Mouse (Mus musculus): ENCODE measurements at regions not wholly inside any gene's neighbourhood (a gene's known extent, or its start where the extent isn't known, plus 50 kb on each side); places are given as distances from the start of the nearest gene placed in this dataset.

DNA sequence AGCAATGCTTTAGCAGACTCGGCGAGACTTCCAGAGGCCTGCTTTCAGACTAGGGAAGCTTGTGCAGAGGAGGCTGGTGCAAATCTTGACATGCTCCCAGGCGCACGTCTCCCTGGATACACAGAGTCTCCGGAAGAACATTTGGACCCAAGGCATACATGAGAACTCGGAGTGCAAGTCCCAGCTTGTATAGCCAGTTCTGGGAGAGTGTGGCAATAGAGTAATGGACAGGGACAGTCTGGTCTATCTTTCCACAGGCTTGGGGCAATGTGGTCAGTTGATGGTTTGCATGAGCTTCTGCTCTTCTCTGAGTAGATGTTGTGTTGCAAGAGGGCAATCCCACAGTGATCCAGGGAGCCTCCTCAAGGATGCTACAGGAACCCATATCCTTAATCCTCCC, 93.2 kb downstream of the Gadd45g start:
- Histone ChIP-seq H3K4me1 (ENCODE audit: control insufficient read depth, insufficient read depth, low read length) (peaks cover 6% of the 10 kb centered on the region; the same call in 1 of the 2 replicates), H3K27ac (replicated peaks; ENCODE audit: low read depth, low read length) (no peak overlapping the region), H3K4me2 (replicated peaks; ENCODE audit: low read depth, low read length, severe bottlenecking) (no peak overlapping the region), H3K27me3 (ENCODE audit: control insufficient read depth, insufficient read depth, low read length) (no peaks in the 10 kb centered on the region), H3K36me3 (ENCODE audit: control insufficient read depth, insufficient read depth, low read length) (no peaks in the 10 kb centered on the region), H3K4me3 (replicated peaks; ENCODE audit: low read length) (no peak overlapping the region), H3K9me3 (ENCODE audit: control insufficient read depth, low read length) (no peaks in the 10 kb centered on the region), H3K9ac (ENCODE audit: low read depth, low read length, severe bottlenecking) (no peak overlapping the region)
- DNase-seq (ENCODE audit: low spot score) (no peak), ATAC-seq (ENCODE audit: low FRiP score, low read depth) (no peak)
- 93% methylated on average over 6 of the region's 6 CpGs for WGBS
- TF ChIP-seq POLR2A (IDR thresholded peaks at IDR 0.05; ENCODE audit: borderline replicate concordance, extremely low read depth, insufficient read depth, insufficient read length), result no peak

DNA sequence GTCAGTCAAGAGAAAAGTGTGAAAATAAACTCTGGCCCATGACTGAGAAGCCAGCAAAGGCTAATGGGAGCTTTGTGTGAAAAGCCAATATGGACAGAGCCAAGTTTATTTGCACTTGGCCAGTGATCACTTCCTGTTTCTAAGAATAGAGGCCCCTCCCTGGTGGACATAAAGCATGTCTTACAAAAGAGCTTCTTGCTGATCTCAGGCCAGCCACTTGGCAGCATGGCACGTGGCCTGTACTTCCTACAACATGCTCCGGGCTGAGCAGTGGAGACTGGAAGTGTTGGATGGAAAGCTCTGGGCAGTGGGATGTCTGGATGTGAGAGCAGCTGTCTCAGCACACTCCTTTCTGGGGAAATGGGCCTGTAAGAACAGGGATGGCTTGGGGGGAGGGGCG, 99.7 kb downstream of the Gadd45g start:
- WGBS, result 73% methylated on average over 3 of the region's 3 CpGs
- Histone ChIP-seq H3K27ac (replicated peaks; ENCODE audit: low read depth, low read length) (no peak overlapping the region), H3K4me2 (replicated peaks; ENCODE audit: low read depth, low read length, severe bottlenecking) (no peak overlapping the region), H3K4me1 (ENCODE audit: control insufficient read depth, insufficient read depth, low read length) (0 out of 2 replicates have a peak, but pooled peaks cover 8% of the 10 kb centered on the region), H3K36me3 (ENCODE audit: control insufficient read depth, insufficient read depth, low read length) (no peaks in the 10 kb centered on the region), H3K9me3 (ENCODE audit: control insufficient read depth, low read length) (no peaks in the 10 kb centered on the region), H3K27me3 (ENCODE audit: control insufficient read depth, insufficient read depth, low read length) (no peaks in the 10 kb centered on the region), H3K9ac (ENCODE audit: low read depth, low read length, severe bottlenecking) (no peak overlapping the region), H3K4me3 (replicated peaks; ENCODE audit: low read length) (no peak overlapping the region)
- ATAC-seq (ENCODE audit: low FRiP score, low read depth) (no peak), DNase-seq (ENCODE audit: low spot score) (no peak)
- no peak for TF ChIP-seq POLR2A (IDR thresholded peaks at IDR 0.05; ENCODE audit: borderline replicate concordance, extremely low read depth, insufficient read depth, insufficient read length)

DNA sequence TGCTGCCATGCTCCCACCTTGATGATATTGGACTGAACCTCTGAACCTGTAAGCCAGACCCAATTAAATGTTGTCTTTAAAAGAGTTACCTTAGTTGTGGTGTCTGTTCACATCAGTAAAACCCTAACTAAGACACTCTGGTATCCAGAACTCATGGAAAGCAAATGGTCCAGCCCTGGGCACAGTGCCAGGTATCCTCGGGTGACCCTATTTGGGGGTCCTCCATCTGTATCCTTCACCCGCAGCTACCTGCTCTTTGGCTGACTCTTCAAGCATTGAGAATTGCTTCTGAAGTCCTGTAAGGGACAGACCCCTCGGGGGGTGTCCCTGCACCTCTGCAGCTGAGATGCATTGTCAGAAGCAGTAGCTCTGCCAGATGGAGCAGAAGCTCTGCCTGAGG, 102.4 kb downstream of the Gadd45g start:
- 85% methylated on average over 3 of the region's 3 CpGs for WGBS
- no peak overlapping the region for H3K4me3 ChIP-seq (replicated peaks; ENCODE audit: low read length)
- H3K36me3 ChIP-seq (ENCODE audit: control insufficient read depth, insufficient read depth, low read length), result no peaks in the 10 kb centered on the region
- ATAC-seq (ENCODE audit: low FRiP score, low read depth) (no peak), DNase-seq (ENCODE audit: low spot score) (no peak)
- no peak for TF ChIP-seq POLR2A (IDR thresholded peaks at IDR 0.05; ENCODE audit: borderline replicate concordance, extremely low read depth, insufficient read depth, insufficient read length)
- no peak overlapping the region for H3K9ac ChIP-seq (ENCODE audit: low read depth, low read length, severe bottlenecking)
- H3K9me3 ChIP-seq (ENCODE audit: control insufficient read depth, low read length), result no peaks in the 10 kb centered on the region
- H3K27me3 ChIP-seq (ENCODE audit: control insufficient read depth, insufficient read depth, low read length), result no peaks in the 10 kb centered on the region
- H3K4me2 ChIP-seq (replicated peaks; ENCODE audit: low read depth, low read length, severe bottlenecking), result no peak overlapping the region
- H3K4me1 ChIP-seq (ENCODE audit: control insufficient read depth, insufficient read depth, low read length), result peaks cover 21% of the 10 kb centered on the region
- H3K27ac ChIP-seq (replicated peaks; ENCODE audit: low read depth, low read length), result no peak overlapping the region

DNA sequence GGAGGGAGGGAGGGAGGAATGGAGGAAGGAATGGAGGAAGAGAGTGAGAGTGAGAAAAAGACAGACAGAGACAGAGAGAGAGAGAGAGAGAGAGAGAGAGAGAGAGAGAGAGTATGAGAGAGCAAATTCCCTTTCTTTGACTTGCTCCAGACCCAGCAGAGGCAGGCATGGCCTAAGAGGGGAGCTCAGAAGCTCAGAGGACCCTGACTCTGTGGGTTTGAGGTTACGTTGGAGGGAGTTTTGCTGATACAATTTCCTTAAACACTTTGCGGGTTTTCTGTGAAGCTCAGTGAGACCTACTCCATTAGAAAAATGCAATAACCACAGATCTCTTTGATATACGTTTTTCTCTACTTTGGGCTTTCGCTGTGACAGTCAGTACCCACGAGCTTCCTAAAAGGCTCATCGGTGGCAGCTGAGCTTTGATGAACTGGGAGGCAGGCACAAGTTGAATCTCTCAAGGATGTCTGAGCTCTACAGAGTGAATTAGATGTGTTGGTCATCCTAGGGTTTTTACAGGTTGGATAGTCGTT, 105.1 kb downstream of the Gadd45g start:
- no peaks in the 10 kb centered on the region for H3K36me3 ChIP-seq (ENCODE audit: control insufficient read depth, insufficient read depth, low read length)
- no peak overlapping the region for H3K4me3 ChIP-seq (replicated peaks; ENCODE audit: low read length)
- H3K9me3 ChIP-seq (ENCODE audit: control insufficient read depth, low read length), result no peaks in the 10 kb centered on the region

DNA sequence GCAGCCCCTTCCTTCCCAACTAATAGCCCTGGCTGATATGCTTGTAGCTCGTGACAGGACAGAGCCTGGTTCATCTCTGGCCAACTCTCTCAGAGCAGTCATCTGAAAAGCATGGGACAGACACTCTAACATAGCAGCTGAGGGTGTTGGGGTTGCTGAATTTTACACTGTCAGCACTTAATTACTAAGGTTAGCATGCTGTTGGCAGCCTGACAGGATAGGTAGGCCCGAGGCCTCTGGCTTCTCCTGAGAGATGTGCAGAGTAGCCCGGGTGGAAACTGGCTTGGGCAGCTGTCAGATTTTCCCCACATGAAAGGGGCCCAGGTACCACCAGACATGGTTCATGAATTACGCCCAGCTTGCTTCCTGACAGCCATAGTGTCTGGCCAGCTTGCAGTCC, 106.6 kb downstream of the Gadd45g start:
- Histone ChIP-seq H3K36me3 (ENCODE audit: control insufficient read depth, insufficient read depth, low read length) (no peaks in the 10 kb centered on the region), H3K4me1 (ENCODE audit: control insufficient read depth, insufficient read depth, low read length) (peaks cover 27% of the 10 kb centered on the region), H3K9me3 (ENCODE audit: control insufficient read depth, low read length) (no peaks in the 10 kb centered on the region), H3K27me3 (ENCODE audit: control insufficient read depth, insufficient read depth, low read length) (no peaks in the 10 kb centered on the region), H3K4me2 (replicated peaks; ENCODE audit: low read depth, low read length, severe bottlenecking) (no peak overlapping the region), H3K9ac (ENCODE audit: low read depth, low read length, severe bottlenecking) (no peak overlapping the region), H3K4me3 (replicated peaks; ENCODE audit: low read length) (no peak overlapping the region), H3K27ac (replicated peaks; ENCODE audit: low read depth, low read length) (no peak overlapping the region)
- WGBS, result 23% methylated on average over 4 of the region's 4 CpGs
- no peak for TF ChIP-seq POLR2A (IDR thresholded peaks at IDR 0.05; ENCODE audit: borderline replicate concordance, extremely low read depth, insufficient read depth, insufficient read length)
- peak; percentile 54 for DNase-seq (ENCODE audit: low spot score)
- ATAC-seq (ENCODE audit: low FRiP score, low read depth), result no peak

More for the DNA sequence above, 105.1 kb downstream of the Gadd45g start:
- Histone ChIP-seq H3K27me3 (ENCODE audit: control insufficient read depth, insufficient read depth, low read length) (no peaks in the 10 kb centered on the region), H3K27ac (replicated peaks; ENCODE audit: low read depth, low read length) (no peak overlapping the region), H3K4me1 (ENCODE audit: control insufficient read depth, insufficient read depth, low read length) (peaks cover 27% of the 10 kb centered on the region), H3K9ac (ENCODE audit: low read depth, low read length, severe bottlenecking) (no peak overlapping the region), H3K4me2 (replicated peaks; ENCODE audit: low read depth, low read length, severe bottlenecking) (no peak overlapping the region)
- WGBS, result 72% methylated on average over 7 of the region's 7 CpGs
- no peak for DNase-seq (ENCODE audit: low spot score)
- no peak for TF ChIP-seq POLR2A (IDR thresholded peaks at IDR 0.05; ENCODE audit: borderline replicate concordance, extremely low read depth, insufficient read depth, insufficient read length)
- ATAC-seq (ENCODE audit: low FRiP score, low read depth), result no peak

DNA sequence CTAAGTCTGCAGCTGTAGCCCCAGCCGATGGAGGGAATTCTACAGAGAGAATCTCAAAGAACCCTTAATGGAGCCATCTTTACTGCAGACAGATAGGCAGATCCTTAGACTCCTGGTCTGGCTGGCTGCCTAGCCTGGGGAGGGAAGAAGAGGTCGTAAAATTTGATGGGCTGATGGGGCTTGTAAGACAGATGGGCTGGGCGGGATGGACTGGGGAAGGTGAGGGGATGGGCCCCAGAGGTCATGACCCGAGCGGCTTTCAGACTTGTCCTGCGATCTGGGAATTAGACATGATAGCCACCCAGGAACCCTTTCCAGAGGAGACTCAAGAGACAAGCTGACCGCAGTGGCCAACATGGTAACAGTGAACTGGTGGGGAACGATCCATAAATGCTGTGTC, 107.1 kb downstream of the Gadd45g start:
- Histone ChIP-seq H3K9ac (ENCODE audit: low read depth, low read length, severe bottlenecking) (no peak overlapping the region), H3K4me2 (replicated peaks; ENCODE audit: low read depth, low read length, severe bottlenecking) (no peak overlapping the region), H3K36me3 (ENCODE audit: control insufficient read depth, insufficient read depth, low read length) (no peaks in the 10 kb centered on the region), H3K27ac (replicated peaks; ENCODE audit: low read depth, low read length) (no peak overlapping the region), H3K27me3 (ENCODE audit: control insufficient read depth, insufficient read depth, low read length) (no peaks in the 10 kb centered on the region), H3K9me3 (ENCODE audit: control insufficient read depth, low read length) (no peaks in the 10 kb centered on the region), H3K4me3 (replicated peaks; ENCODE audit: low read length) (no peak overlapping the region), H3K4me1 (ENCODE audit: control insufficient read depth, insufficient read depth, low read length) (peaks cover 27% of the 10 kb centered on the region)
- 34% methylated on average over 8 of the region's 8 CpGs for WGBS
- ATAC-seq (ENCODE audit: low FRiP score, low read depth), result no peak
- TF ChIP-seq POLR2A (IDR thresholded peaks at IDR 0.05; ENCODE audit: borderline replicate concordance, extremely low read depth, insufficient read depth, insufficient read length), result no peak
- DNase-seq (ENCODE audit: low spot score), result no peak

Measured in limb, embryonic 14.5 days (tissue).